In genomic region chr6:52379588-52379987, GRCm38 (mm10) we compare ENCODE assay signal across 25 mouse cellular contexts.
"Had no signal": no experiment of that assay in that cellular context is flagged by ENCODE, and none has a peak within 500 bp of the region (broad histone marks: within the 10 kb centered on the region; RNA-seq: fewer than 3 reads in every experiment).

No protein-coding gene starts in this region.

- H3K9ac ChIP-seq: kidney, embryonic 15.5 days; limb, embryonic 13.5 days; liver, embryonic 12.5 days; liver, embryonic 15.5 days; midbrain, embryonic 13.5 days; neural tube, embryonic 13.5 days had no signal

- H3K27ac ChIP-seq: kidney, embryonic 15.5 days; layer of hippocampus, adult 2 months; limb, embryonic 10.5 days; limb, embryonic 13.5 days; liver, embryonic 12.5 days; liver, embryonic 15.5 days; midbrain, embryonic 10.5 days; midbrain, embryonic 13.5 days; neural tube, embryonic 13.5 days had no signal

- H3K4me1 ChIP-seq: limb, embryonic 10.5 days; limb, embryonic 13.5 days; liver, embryonic 12.5 days; liver, embryonic 15.5 days; megakaryocyte, embryonic 14.5 days; midbrain, embryonic 10.5 days; midbrain, embryonic 13.5 days; neural tube, embryonic 13.5 days had no signal

- H3K9me3 ChIP-seq: kidney, embryonic 15.5 days; limb, embryonic 10.5 days; liver, embryonic 15.5 days had no signal

- H3K27me3 ChIP-seq: kidney, embryonic 15.5 days; liver, embryonic 12.5 days; liver, embryonic 15.5 days; midbrain, embryonic 13.5 days; neural tube, embryonic 13.5 days had no signal

- H3K36me3 ChIP-seq: kidney, embryonic 15.5 days; limb, embryonic 10.5 days; limb, embryonic 13.5 days; liver, embryonic 12.5 days; liver, embryonic 15.5 days; midbrain, embryonic 10.5 days; midbrain, embryonic 13.5 days; neural tube, embryonic 13.5 days had no signal

- ATAC-seq: inflammation-experienced regulatory T-cells, adult 6 months; liver, embryonic 12.5 days; midbrain, embryonic 13.5 days; midbrain, embryonic 16.5 days had no signal

- H3K4me3 ChIP-seq: kidney, embryonic 15.5 days; layer of hippocampus, adult 2 months; limb, embryonic 10.5 days; limb, embryonic 13.5 days; liver, embryonic 12.5 days; liver, embryonic 15.5 days; megakaryocyte, embryonic 14.5 days; midbrain, embryonic 10.5 days; midbrain, embryonic 13.5 days; myocyte; neural tube, embryonic 13.5 days had no signal

- DNase-seq: kidney, adult 11 months; kidney, adult 8-10 months; kidney, postnatal 25 days; layer of hippocampus, adult 9-11 months; liver; lung, adult 18-20 months; lung, postnatal 36 days; retina, postnatal 1 day; right cerebral cortex, postnatal 25 days; spleen, adult 18-20 months; thymus, adult 18-20 months; thymus, postnatal 36 days had no signal

- H3K4me2 ChIP-seq: kidney, embryonic 15.5 days; limb, embryonic 13.5 days; liver, embryonic 12.5 days; liver, embryonic 15.5 days; midbrain, embryonic 13.5 days; neural tube, embryonic 13.5 days had no signal
